Mouse (Mus musculus) testis, adult 2 months (tissue): ENCODE measurements around the gene Prkce.

Experiments
- CTCF ChIP-seq: fragments of 200-500 bp; IDR thresholded peaks from 2 replicates; pipeline ENCODE4 v1.5.1; 2012; ENCODE audit warnings: low read depth, mild to moderate bottlenecking, inconsistent platforms, low read length, moderate library complexity; ENCODE audit not compliant: control insufficient read depth, insufficient read depth, insufficient replicate concordance
- POLR2A ChIP-seq: fragments of 200-500 bp; IDR thresholded peaks from 2 replicates; pipeline ENCODE4 v1.6.1; 2012; ENCODE audit warnings: low read depth, mild to moderate bottlenecking, inconsistent platforms, low read length, moderate library complexity; ENCODE audit not compliant: control insufficient read depth

GRCm38 (mm10) chr17:86626523-86626922 is 458.9 kb downstream of the Prkce start:
- TF ChIP-seq CTCF, result no peak
- no peak for TF ChIP-seq POLR2A
